9 mouse cellular contexts compared by ENCODE assay signal in genomic region chr14:55758363-55758784, GRCm38 (mm10). TPM values are rescaled to one million over a fixed set of nuclear protein-coding genes. Genes with fewer than 3 reads are reported as not detected.
DNase-seq lines count a peak whose midpoint lies in the region; ATAC-seq and TF ChIP-seq lines count a peak whose summit lies in the region.
"Had no signal": no experiment of that assay in that cellular context is flagged by ENCODE, and none has a peak within 500 bp of the region (broad histone marks: within the 10 kb centered on the region; RNA-seq: fewer than 3 reads in every experiment).

Cideb (minus strand) TSS chr14:55758458.

- peak; percentile 41 for TF ChIP-seq CTCF in bone marrow, adult 2 months (IDR thresholded peaks at IDR 0.05; ENCODE audit: control insufficient read depth, insufficient read depth, low read length)

- H3K27ac ChIP-seq in bone marrow, adult 2 months (ENCODE audit: control insufficient read depth, insufficient read depth, low read depth, low read length, poor library complexity): no peak within 1 kb of the TSS
- H3K27ac ChIP-seq in heart, embryonic 14.5 days (replicated peaks in 1 of 2; ENCODE audit: control insufficient read depth in 1 of 2, insufficient read depth in 1 of 2, low read depth in 2 of 2, low read length in 2 of 2): no peak within 1 kb of the TSS

- DNase-seq in cerebellum, postnatal 10 days: peak; percentile 66 to 76
- no peak for DNase-seq in cerebellum, postnatal 4 days (ENCODE audit: low spot score in 2 of 2)
- DNase-seq in 3134 (ENCODE audit: extremely low read depth, insufficient read length, low spot score): peak; percentile 39
- peak; percentile 81 for DNase-seq in kidney, postnatal 14 days
- no peak for DNase-seq in gastrocnemius, adult 8-10 months (ENCODE audit: low spot score in 2 of 2)

- peaks cover 15% of the 10 kb centered on the region for H3K27me3 ChIP-seq in heart, embryonic 14.5 days (ENCODE audit: control insufficient read depth, insufficient read depth, low read length)

- no peak for ATAC-seq in heart, embryonic 14.5 days (ENCODE audit: insufficient number of reproducible peaks, insufficient read depth, low FRiP score, low read depth)
- peak; percentile 49 for ATAC-seq in megakaryocyte progenitor cell, adult 5-6 weeks (replicated peaks; ENCODE audit: poor library complexity)

- no peak within 1 kb of the TSS for H3K9ac ChIP-seq in heart, embryonic 14.5 days (ENCODE audit: low read length)

- no peaks in the 10 kb centered on the region; the same call in 1 of the 2 replicates for H3K4me1 ChIP-seq in bone marrow, adult 2 months (ENCODE audit: control insufficient read depth, insufficient read depth, low read length)
- H3K4me1 ChIP-seq in heart, embryonic 14.5 days (ENCODE audit: control insufficient read depth in 2 of 2, insufficient read depth in 2 of 2, low read length in 2 of 2): peaks cover 15 to 25% of the 10 kb centered on the region in 2 experiments

- WGBS in bone marrow, adult 2 months: 11% methylated on average over 8 of the region's 8 CpGs
- 6% methylated on average over 8 of the region's 8 CpGs for WGBS in heart, embryonic 14.5 days

- H3K4me2 ChIP-seq in heart, embryonic 14.5 days (ENCODE audit: low read length): peak within 1 kb of the TSS; percentile 48

- no peak within 1 kb of the TSS for H3K4me3 ChIP-seq in bone marrow, adult 2 months (replicated peaks; ENCODE audit: control insufficient read depth, low read depth, low read length)
- H3K4me3 ChIP-seq in heart, embryonic 14.5 days (ENCODE audit: control insufficient read depth in 1 of 2, insufficient read depth in 1 of 2, low read depth in 1 of 2, low read length in 2 of 2): no peak within 1 kb of the TSS

- H3K9me3 ChIP-seq in heart, embryonic 14.5 days (ENCODE audit: control insufficient read depth, low read length): no peaks in the 10 kb centered on the region

- peaks cover 29% of the 10 kb centered on the region for H3K36me3 ChIP-seq in heart, embryonic 14.5 days (ENCODE audit: control insufficient read depth, insufficient read depth, low read length)

- no peak for TF ChIP-seq POLR2A in bone marrow, adult 2 months (IDR thresholded peaks at IDR 0.05; ENCODE audit: borderline replicate concordance, control insufficient read depth, low read depth, low read length)

RNA-seq across cellular contexts. Expression of gene Cideb, which starts in this region (rescaled TPM):
- polyA plus RNA-seq in bone marrow, adult 2 months (2011; ENCODE audit: insufficient read depth, insufficient read length, low replicate concordance, missing spikeins): 1.6 TPM in 1 of 2 replicates, not detected in the other
- 1.5 and 1.6 TPM in 2 replicates for polyA plus RNA-seq in heart, embryonic 14.5 days (2014; fragmentation: Nextera tagmentation; extraction: Ambion mirVana)
- total RNA-seq in megakaryocyte progenitor cell, adult 5-6 weeks (2015): 0.20 and 0.77 TPM in 2 replicates
- total RNA-seq in megakaryocyte progenitor cell, adult 5-6 weeks (2017): 0.51 TPM in 1 of 2 replicates, not detected in the other
- not detected for total RNA-seq in gastrocnemius, adult 8-10 months (2022)
- total RNA-seq: neutrophil, adult 5-6 weeks had no signal

Comparison
In these comparisons a context has a peak if more than half of its experiments do, and no peak if none do; other contexts are left out.
1. DNase-seq: peak in cerebellum, postnatal 10 days (2 of 2), 3134 (single experiment) and kidney, postnatal 14 days (single experiment); none in cerebellum, postnatal 4 days (0 of 2) and gastrocnemius, adult 8-10 months (0 of 2).
2. Peak in ATAC-seq in megakaryocyte progenitor cell, adult 5-6 weeks; RNA of the gene not detected or under 1 TPM.